Mouse (Mus musculus) hematopoietic stem cell, adult 5-6 weeks (primary cell): Measurements from ENCODE around the gene Mettl21e. TPM values are rescaled to one million over a fixed set of nuclear protein-coding genes. Genes with fewer than 3 reads are reported as not detected.
"Not testable (repeated sequence)": the region's sequence is repeated elsewhere in the genome, so short reads cannot be mapped to it uniquely, and the experiment has no call there.

ENCODE experiments used
- ATAC-seq, 2 experiments: fragments of 125-278 bp in 1 of 2; replicated peaks in 1 of 2; 2 replicates each; pipeline ENCODE4 v1.8.0; 2016 to 2017; ENCODE audit warnings: inconsistent platforms in 2 of 2, mild to moderate bottlenecking in 2 of 2, moderate number of reproducible peaks in 2 of 2, low read depth in 1 of 2, moderate TSS enrichment in 1 of 2; ENCODE audit not compliant: low FRiP score in 2 of 2, poor library complexity in 2 of 2, severe bottlenecking in 2 of 2, insufficient read depth in 1 of 2, low TSS enrichment in 1 of 2
- total RNA-seq: library from RNA; stranded (forward); fragments of 172-1452, 232-1000 nt; gene quantifications from 2 replicates; pipeline ENCODE4 v1.2.3, GENCODE M21; 2017

Gene Mettl21e
- total RNA-seq = not detected in 2 replicates

DNA sequence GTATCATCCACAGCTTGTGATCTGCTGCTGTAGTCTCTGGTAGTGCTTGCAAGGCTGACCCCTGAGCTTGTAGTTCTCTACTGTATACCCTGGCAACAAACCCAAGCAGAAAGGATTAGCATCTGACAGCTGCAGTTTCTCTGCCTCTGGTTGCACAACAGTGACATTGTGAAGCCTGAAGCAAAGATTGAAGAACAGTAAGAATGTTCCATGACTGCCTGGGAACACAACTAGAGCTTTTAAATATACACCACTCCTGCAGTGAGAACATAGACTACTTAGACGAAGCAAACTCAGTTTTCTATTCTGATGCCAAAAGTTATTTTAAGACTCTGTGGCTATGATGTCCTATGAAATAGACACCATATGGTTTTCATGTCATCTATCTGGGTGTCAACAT is at the start of gene Mettl21e:
Gene Mettl21e, minus strand, starts transcription at position 86 of the 400 bp plus-strand sequence.
- ATAC-seq = no peak

DNA sequence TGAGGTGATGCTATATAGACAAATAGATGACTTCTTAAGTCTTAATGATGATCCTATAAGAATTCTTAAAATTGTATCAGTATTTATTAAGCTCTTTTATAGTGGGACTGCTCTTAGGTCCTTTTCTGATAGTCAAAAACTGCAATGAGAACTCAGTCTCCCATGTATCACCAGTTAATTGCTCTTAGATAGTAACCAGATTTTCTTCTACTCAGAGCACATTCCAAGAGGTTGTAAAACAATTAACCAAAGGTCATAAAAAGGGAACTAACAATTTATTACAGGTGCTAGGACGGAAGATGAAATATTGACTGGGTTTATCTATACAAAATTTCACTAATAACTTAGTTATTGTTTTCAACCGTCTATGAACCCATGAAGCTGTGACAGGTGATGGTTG is 21.7 kb upstream of the Mettl21e start:
- ATAC-seq = not testable (repeated sequence)

DNA sequence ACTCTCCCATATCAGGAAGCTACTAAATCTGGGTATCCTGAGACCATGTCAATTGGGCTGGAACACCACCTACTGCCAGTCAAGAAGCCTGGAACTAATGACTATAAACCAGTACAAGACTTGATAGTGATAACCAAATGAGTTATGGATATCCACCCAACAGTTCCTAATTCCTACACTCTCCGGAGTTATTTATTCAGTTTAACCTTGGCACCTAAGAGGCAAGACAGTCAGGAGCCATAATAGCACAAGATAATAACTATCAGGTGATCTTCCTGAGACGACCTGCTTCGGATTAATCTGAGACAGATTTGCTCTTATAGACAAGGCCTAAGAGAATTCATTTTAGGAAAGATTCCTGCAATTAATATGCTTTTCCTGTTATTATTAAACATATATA is 21.2 kb upstream of the Mettl21e start:
- no peak for ATAC-seq

DNA sequence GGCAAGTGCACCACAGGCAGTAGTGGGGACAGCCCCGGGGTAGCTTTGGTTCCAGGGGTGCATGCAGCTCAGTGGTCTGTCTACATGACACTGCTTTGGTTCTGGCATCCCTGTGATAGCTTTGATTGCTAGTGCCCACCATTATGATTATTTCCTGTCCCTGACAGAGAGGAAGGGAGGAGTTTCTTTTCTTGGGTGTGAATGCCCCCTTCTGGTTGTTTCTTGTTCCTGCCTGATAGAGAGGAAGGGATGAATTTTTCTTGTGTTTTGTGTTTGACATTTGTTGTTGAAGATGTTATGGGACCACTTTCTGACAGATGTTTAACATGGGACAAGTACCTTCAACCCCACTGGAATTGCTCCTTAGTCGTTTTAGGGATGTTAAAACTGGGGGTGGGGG is 18.5 kb upstream of the Mettl21e start:
- no peak for ATAC-seq

DNA sequence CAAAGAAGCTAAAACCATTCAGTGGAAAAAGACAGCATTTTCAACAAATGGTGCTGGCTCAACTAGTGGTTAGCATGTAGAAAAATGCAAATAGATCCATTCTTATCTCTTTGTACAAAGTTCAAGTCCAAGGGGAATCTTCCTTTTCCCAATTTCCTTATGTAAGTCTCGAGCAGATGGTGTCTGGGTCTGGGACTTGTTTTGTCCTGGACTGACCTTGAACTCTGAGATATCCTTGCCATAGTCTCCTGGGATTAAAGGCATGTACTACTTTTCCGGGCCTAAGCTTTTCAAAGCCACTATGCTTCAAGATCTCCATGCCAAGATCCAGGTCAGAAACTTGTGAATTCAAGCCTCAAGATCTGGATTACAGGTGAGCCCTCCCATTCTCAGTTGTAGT is 16.6 kb upstream of the Mettl21e start:
- ATAC-seq = no peak

DNA sequence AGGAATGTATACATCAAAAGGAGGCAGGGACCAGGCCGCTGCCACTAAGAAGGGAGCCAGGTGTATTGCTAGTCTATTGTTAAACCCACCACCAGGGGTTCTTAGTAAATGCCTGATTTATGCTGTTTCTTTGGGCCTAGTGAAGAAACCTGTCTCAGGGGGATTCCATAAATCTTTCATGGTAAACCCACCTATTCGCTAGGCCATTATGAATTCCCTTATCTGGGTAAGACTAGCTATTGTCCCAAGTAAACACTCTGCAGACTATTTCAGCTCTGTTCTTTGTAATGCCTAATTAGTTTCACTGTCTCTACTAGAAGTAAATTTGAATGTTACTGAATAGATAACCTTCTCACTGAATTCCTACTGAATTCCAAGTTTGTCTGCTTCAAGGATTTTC is 15.8 kb upstream of the Mettl21e start:
- ATAC-seq = not testable (repeated sequence)

DNA sequence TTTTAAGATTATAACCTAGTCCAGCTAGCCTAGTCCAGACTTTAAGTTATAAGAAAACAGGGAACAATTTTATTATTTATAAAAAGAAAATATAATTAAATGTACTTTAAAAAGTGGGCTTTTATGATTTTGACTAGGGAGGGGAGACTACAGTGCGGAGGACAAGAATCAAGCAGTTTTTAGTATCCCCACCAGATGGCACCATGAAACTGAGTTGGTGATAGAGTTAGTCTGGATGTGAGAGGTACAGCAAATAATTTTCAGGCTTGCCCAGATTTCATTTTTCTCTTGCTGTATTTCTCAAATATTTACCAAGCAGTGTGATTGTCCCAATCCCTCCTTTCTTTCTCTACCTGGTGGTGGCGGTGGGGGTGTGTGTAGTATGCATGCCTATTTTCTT is 10.3 kb upstream of the Mettl21e start:
- peak in 1 of 2 experiments; percentile 65; a peak in 3 of 4 replicates for ATAC-seq

DNA sequence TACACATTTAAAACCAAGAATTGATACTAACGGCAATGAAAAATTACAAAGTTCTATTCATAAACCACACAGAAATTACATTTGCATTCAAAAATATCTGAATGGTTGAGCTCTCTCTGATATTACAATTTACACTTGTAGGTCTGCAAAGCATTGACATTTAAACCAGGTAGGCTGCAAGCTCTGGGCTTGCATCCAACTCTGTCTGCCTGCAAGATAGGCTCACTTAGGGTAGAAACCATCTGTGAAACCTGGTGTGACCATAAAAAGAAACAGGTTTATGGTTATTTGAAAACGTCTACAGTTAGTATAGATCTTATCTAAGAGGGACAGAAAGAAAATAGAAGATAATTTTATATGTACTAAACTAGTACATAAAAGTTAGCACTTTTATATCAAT is 1.6 kb downstream of the Mettl21e start:
- ATAC-seq = no peak

DNA sequence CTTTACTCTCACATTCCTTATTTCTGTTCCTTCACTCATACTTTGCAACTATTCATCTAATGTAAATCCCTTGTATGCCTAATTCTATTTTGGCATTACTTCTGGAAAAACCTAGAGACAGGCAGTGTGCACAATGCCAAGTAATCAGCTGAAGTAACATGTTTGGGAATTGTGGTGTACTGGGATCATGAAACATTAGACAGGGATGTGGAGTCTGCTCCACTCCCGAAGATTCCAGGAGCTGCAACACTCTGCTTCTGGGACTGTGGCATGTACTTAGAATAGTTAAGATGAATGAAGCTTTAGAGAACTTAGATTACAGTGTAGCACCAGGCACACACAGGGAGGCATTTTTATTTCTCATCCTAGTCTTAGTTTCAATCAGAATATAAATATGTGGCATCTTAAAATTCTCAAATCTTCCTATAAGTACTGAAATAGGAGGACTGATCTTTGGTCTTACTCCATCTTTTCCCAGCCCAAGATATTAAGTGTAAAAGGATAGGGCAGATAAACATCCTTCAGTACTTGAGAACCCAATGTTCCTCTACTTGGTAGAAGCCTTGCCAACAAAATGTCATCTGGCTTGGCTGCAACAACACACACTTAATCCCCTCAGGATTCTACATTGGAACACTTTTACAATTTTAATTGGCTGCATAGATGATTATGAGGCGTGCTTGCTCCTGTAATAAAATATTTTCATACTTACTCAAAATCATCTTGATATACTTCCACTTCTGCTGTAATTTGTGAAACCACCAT is 2.2 kb downstream of the Mettl21e start:
- no peak for ATAC-seq

DNA sequence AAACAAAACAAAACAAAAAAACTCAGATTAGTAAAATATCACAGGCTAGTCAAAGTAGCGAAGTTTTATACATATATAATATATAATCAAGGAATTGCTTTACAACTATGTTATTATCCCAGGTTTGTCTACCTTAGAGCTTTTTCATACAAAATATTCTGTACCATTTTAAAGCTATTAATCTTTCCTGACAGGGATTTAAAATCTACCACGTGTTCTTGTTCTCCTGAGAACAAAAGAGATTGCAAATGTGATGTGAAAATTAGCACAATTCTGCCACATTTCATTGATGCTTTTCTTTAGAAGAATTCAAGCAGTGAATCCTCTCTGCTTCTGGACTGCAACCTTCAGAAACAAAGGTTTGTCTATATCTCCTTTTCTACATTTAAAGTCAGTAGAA is 4.3 kb downstream of the Mettl21e start:
- no peak for ATAC-seq

DNA sequence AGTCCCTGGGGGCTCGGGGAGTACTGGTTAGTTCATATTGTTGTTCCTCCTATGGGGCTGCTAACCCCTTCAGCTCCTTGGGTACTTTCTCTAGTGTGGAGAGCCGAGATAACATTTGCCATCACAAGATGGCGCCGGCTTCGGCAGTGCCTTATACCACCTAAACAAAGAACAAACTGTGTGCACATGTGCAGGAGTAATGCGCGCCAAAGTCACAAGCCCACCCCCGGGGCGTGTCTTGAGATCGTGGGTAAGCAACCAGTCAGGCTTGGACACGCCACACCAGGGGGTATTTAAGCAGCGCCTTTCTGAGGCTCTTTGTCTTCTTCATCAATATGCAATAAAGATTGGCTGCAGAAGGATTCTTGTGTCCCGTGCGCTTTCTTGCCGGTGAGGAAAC is 15.9 kb downstream of the Mettl21e start:
- ATAC-seq = no peak

DNA sequence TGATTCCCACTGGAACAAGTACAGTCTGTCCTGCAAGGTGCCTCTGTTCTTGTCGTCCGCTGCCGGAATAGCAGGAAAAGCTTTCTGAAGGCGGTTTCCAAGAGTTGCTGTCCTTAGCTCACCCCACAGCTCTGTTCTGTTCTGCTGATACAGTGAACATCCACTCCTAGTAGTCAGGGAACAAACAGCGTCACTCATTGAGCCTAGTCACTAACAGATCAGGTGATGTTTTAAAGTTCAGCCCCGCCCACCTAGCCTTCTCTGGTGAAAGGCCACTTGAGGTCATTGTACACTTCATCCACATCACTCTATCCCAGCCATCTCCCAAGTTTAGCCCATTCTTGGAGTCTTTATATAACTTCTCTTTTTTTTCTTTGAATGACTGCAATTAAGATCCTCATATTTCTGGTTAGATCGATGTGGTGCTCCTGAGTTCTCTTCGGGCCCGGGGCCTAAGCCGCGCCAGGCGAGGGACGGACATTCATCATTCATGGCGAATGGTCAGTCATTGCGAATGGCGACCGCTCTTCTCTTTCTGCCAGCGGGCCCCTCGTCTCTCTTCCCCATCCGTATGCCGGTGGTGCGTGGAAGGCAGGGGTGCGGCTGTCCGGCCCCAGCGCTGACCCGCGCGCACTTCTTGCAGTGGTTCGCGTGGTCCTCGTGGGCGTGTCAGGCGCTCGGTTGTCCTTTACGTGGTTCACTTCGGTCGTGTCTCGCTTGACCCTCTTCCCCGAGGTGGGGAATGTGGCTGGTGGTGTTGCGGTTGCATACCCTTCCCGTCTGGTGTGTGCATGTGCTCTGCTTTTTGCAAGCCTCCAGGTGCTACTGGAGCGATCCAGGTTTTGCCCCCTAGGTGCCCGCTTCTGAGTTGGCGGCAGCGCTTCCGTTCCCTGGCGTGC is 20.2 kb downstream of the Mettl21e start:
- peak; percentile 46 to 51 for ATAC-seq

DNA sequence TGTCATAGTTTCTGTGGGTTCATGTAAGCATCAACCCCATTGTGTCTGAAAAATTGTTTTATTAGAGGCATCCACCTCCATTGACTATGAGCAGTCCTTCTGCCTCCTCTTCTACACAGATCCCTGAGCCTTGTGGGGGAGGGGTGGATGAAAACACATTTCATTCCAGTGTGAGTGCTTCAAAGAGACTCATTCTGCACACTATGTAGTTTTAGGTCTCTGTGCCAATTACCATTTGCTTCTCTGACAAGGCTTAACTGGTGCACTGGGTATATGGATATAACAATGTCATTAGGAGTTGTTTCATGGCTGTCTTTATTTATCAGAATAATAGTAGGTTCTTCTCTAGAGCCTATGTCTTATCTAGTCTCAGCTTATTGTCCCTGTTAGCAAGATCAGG is 32.4 kb downstream of the Mettl21e start:
- ATAC-seq = no peak

DNA sequence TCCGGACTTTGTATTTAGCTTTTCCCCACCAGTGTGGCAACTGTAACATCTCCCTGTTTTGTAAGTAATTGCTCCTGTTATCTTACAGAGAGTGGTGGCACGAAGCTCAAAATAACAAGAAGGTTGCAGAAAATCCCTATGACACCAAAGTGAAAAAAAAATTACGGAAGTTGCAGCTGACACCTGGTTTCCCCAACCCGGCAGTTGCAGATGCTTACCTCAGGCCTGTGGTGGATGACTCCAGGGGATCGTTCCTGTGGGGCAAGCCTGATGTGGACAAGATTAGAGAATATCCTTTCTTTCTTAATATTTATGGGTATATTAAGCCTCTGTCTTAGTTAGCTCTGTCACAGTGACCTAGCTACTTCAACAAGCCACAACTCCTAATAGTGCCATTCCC is 40.7 kb downstream of the Mettl21e start:
- no peak for ATAC-seq

DNA sequence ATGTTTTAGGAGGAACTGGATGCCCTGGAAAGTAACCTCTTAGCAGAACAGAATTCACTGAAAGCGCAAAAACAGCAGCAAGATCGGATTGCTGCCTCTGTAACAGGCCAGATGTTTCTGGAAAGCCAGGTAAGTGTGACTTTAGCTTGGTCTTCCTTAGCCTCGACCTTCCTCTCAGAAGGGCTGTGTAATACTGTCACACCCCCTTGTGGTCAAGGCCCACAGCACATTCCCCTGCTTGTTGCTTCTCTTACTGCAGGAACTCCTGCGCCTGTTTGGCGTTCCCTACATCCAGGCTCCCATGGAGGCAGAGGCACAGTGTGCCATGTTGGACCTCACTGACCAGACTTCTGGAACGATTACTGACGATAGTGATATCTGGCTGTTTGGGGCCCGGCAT is 44.9 kb downstream of the Mettl21e start:
- ATAC-seq = no peak

DNA sequence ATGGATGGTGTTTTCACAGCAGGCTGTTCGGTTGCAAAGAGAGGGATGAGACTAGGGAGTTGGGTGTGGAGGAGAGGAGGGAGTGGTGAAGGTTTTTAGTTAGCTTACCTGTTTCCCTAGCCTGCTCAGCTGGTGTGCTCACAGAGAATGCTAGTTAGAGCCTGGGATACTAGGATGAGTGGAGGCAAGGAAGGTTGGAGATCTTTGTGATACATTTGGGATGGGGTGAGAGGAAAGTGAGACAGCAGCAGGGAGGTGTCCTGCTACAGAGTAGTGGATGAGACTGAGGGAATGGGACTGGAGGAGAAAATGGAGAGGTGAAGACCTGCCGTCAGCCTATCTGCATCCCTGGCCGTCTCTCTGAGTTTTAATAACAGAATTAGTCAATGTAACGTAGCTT is 46.1 kb downstream of the Mettl21e start:
- ATAC-seq = no peak

DNA sequence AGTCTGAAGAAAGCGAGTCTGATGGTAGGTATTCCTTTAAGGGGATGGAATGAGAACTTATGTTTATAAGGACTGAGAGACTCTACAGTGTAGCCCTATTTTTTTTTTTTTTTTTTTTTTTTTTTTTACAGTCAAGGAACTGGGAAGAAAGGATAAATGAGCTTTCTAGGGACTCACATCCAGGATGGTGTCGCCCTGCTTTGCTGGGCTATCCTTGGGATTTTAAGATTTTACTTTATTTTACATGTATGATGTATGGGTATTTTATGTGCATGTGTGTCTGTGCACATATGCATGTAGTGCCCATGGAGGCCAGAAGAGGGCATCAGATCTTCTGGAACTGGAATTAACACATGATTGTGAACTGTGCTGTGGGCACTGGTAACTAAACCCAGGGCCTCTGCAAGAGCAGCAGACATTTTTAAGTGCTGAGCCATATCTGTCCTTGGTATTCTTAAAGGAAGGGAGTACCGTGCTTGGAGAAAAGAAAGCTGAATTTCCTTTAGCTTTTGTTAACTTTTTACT is 50.8 kb downstream of the Mettl21e start:
- ATAC-seq = no peak

DNA sequence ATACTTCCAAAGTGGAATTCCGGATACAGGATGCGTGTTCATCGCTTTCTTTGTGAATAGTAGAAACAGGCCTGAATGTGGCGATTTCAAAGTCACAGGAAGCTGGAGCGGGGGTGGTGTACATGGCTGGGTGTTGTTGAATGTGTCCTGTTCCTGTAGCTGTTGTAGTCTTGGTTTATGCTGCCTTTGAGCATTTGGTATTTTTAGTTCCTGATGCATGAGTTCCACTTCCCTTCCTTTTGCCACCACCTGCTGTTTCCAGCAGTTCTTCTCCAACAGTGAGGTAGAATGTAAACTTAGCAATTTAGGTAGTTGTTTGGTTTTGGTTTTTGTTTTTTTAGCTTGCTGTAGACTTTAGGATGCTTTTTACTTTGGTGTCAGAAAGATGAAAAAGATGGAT is 56.4 kb downstream of the Mettl21e start:
- no peak for ATAC-seq
